Mouse (Mus musculus): Measurements from ENCODE around the gene Cox5b.
"Not testable (repeated sequence)": the region's sequence is repeated elsewhere in the genome, so short reads cannot be mapped to it uniquely, and the experiment has no call there.

Cox5b gene

GRCm38 (mm10) chr1:36691271-36692155 lies at the start of gene Cox5b:
Cox5b (plus strand) TSS chr1:36691449.
- DNase-seq (ENCODE audit: low spot score in 2 of 2) = peak; percentile 94 to 96

- DNase-seq (ENCODE audit: low spot score in 2 of 2) = no peak
These were observed 47.2 kb upstream of the Cox5b start for GRCm38 (mm10) chr1:36643957-36644614.

DNA sequence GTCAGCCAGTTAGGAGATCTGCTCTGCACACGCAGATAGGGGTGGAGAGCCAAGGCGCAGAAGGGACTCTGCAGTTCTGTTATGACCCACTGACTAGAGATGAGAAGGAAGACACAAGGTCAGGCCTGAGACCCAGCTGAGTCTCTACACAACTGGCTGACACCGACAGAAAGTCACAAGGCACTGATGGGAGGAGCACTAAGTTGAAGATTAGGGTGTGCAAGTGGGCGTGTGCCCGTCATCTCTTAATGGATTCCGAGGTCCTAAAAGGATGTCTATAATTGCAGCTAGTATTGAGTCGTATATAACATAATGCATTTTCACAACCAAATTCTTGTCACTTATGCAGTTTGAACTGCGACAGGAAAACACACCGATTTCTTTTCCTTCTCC lies 46.6 kb upstream of the Cox5b start:
- no peak for DNase-seq (ENCODE audit: low spot score in 2 of 2)

GRCm38 (mm10) chr1:36646285-36646684 lies 45.0 kb upstream of the Cox5b start:
- no peak for DNase-seq (ENCODE audit: low spot score in 2 of 2)

DNA sequence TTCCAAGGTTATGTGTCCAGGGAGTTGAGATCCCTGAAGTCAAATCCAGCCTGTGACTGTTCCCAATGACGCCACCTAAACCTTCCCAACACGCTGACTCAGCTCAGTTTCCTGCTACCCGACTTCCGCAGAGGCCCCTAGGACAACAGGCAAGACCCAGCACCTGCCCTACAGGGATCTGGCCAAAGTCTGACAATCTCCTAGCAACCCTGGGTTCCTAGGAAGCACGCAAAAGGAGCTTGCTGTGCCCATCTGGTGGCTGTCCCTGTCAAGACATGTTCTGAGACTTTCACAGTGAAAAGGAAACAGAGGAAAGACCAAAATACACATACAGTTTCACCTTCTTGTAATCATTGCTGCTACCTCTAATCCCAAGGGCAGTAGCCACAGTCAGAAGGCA lies 43.6 kb upstream of the Cox5b start:
- no peak for DNase-seq (ENCODE audit: low spot score in 2 of 2)

- no peak for DNase-seq (ENCODE audit: low spot score in 2 of 2)
These were observed 36.2 kb upstream of the Cox5b start for GRCm38 (mm10) chr1:36655039-36655438.

DNA sequence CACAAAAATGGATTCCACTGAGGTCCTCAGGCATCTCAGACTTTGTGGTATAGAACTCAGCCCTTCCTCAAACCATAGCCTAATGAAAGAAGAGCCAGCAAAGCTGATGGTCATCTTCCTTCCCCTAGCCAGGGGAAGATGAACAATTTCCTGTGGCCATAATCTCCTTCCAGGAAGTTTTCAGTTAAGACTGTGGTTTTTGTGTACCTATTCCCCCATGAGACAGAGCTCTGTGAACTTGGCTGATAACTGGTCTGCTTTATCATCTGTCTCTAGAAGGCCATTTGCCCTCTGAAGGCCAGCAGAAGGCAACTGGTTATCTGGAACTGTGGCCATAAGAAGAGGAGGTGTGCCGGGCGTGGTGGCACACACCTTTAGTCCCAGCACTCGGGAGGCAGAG lies 35.0 kb upstream of the Cox5b start:
- DNase-seq (ENCODE audit: low spot score in 2 of 2) = no peak

- no peak for DNase-seq (ENCODE audit: low spot score in 2 of 2)
These were observed 33.4 kb upstream of the Cox5b start for GRCm38 (mm10) chr1:36657658-36658415.

DNA sequence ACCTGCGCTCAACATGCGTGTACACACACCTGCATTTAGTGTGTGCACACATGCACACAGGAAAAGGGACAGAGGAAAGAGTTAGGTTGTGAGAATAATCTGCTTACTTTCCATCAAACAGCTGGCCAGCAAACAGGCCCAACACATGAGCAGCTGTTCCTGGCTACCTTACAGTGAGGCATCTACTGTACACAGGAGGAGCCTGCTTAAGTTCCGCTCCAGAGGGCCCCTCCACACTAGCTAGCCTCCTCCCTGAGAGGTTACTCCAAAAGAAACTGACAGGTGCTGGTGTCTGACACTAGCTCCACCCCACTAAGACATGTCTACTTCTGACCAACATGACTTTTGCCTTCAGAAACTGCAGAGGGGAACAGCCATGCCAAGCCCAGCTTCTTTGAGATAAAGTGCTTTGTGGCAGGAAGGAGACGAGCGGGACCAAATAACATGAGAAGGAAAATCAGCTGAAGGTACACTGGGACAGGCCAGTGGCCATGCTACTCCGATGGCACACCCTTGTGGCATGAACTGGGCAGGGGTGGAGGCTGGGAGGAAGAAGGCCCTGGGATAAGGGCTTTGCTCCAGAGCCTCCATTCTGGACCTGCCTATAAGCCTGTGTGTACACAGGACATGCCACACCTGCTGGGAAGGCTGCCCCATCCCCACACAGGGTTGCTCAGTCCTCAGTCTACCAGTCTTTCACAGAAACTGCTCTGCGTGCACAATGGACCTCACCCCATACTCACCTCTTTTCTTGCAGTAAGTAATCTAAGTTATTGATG lies 32.4 kb upstream of the Cox5b start:
- DNase-seq (ENCODE audit: low spot score in 2 of 2) = no peak

GRCm38 (mm10) chr1:36664457-36664856 lies 26.8 kb upstream of the Cox5b start:
- no peak for DNase-seq (ENCODE audit: low spot score in 2 of 2)

- no peak for DNase-seq (ENCODE audit: low spot score in 2 of 2)
These were observed 26.0 kb upstream of the Cox5b start for GRCm38 (mm10) chr1:36665165-36665723.

GRCm38 (mm10) chr1:36665934-36666333 lies 25.3 kb upstream of the Cox5b start:
- DNase-seq (ENCODE audit: low spot score in 2 of 2) = no peak

GRCm38 (mm10) chr1:36668007-36668406 lies 23.2 kb upstream of the Cox5b start:
- DNase-seq (ENCODE audit: low spot score in 2 of 2) = not testable (repeated sequence)

- DNase-seq (ENCODE audit: low spot score in 2 of 2) = no peak
These were observed 21.0 kb upstream of the Cox5b start for GRCm38 (mm10) chr1:36670256-36670655.

- DNase-seq (ENCODE audit: low spot score in 2 of 2) = no peak
These were observed 20.0 kb upstream of the Cox5b start for GRCm38 (mm10) chr1:36671260-36671659.

DNA sequence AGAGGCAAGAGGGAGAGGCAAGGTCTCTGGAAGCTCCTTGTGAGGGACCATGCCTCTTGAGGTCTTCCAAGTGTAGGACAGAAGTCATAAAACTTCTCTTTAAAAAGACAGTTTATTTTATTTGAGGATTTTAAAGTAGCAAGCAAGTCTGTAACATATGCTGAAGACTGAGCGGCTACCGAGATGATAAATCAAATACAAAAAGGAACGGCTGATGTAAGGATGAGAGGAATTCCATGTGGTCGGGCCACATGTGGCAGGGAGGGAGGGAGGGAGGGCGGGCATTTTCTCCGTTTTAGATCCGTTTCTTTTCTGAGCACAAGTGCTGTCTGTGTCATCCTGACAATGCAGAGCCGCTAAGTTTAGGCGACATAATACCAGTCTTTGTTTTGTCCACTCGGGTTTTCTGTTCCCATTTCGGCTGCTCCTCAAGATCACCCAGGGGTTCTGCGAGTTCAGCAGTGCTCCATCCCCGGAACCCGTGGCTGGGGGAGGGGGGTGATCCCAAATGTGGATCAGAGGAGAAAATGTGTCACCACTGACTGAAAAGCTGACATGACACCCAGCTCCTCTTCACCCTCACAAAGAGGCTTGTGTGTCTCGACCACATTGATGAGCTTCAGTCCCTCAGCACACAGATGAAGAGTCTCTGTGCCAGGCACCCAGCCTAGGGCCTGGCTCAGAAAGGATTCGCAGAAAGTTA lies 18.4 kb upstream of the Cox5b start:
- DNase-seq (ENCODE audit: low spot score in 2 of 2) = no peak

DNA sequence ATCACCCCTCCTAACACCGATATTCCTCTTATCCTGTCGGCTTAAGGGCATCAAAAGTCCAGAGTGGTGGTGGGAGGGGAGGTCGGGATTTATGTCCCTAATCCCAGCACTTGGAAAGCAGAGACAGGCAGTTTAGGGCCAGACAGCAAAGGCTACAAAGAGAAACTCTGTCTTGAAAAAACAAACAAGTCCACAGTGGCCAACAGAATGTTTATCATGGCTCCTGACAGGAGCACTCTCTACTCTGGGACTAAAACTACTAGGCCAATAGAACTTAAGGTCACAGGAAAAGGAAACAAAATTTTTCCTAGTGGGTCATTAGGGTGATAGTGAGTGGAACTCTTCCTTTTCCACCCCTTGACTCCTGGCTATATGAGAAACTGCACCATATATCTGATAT lies 16.3 kb upstream of the Cox5b start:
- DNase-seq (ENCODE audit: low spot score in 2 of 2) = no peak

DNA sequence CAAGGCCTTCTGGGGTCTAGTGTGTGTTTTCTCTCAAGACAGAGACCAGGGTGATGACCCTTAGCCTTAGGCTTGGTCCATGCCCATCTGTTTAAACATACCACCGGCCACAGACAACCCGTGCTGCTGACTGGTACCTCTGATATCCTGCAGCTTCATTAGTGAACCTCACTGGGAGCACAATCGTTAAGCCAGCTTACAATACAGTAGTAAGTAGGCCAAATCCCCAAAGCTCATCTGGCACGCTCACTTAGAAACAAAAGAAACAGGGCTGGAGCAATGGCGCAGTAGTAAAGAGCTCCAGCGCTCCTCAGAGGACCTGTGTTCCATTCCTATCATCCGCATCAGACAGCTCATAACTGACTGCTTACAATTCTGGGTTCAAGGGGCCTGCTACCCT lies 10.4 kb upstream of the Cox5b start:
- no peak for DNase-seq (ENCODE audit: low spot score in 2 of 2)

GRCm38 (mm10) chr1:36682620-36683355 lies 8.5 kb upstream of the Cox5b start, which contains the start of gene Fam178b:
Fam178b (minus strand) TSS chr1:36683183.
- DNase-seq (ENCODE audit: low spot score in 2 of 2) = no peak

Measured in urinary bladder, postnatal 4 days (tissue).